Mouse (Mus musculus): ENCODE measurements around the gene Gm13757.
"Not testable (repeated sequence)": the region's sequence is repeated elsewhere in the genome, so short reads cannot be mapped to it uniquely, and the experiment has no call there.

Gene Gm13757

GRCm38 (mm10) chr2:88449031-88449430, at the start of gene Gm13757:
Gene Gm13757 (minus strand): TSS chr2:88449131.
- DNase-seq = no peak

- DNase-seq = no peak
These were observed 44.1 kb upstream of the Gm13757 start, which contains the start of gene Olfr1185-ps1 for GRCm38 (mm10) chr2:88493020-88493419. Gene Olfr1185-ps1 (plus strand): TSS chr2:88493320.

DNA sequence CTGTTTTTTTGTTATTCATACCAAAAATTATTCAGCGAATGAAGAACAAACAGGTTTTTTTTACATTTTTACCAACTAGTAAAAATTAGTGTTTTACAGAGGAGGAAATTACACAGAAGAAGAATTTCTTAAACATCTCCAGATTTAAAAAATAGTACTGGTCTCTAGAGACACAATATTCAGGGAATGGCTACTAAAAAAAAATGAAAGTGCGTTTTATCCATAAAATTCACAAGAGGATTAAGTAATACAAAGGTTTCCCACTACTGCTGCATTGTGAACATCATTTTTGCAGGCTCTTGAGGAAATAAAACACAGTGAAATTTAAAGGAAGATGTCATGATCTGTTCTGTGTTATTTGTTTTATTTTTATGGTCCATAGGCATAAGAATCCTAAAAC, 34.4 kb upstream of the Gm13757 start, which contains the start of gene Olfr1184:
Olfr1184 (plus strand) TSS at position 301 of the 400 bp plus-strand sequence.
- no peak for DNase-seq

- DNase-seq = not testable (repeated sequence)
These were observed 5.6 kb upstream of the Gm13757 start, which contains the start of gene Olfr1183 for GRCm38 (mm10) chr2:88454567-88454966. Gene Olfr1183 (plus strand): TSS chr2:88454867.

DNA sequence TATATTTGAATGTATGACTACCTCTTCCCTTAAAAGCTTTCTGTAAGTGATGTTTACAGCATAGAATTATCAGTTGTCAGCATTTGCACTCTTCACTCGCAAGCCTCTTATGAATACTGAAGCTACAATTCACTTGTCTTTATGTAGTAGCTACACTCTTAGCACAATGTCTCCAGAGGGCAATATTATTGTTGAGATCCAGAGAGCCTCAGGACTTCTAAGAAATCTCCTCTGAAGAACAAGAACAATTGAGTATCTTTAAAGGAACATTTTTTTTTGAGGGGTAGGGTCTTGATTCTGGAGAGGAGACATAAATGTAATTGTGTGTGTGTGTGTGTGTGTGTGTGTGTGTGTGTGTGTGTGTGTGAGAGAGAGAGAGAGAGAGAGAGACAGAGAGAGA, 22.9 kb downstream of the Gm13757 start, which contains the start of gene Olfr1181:
Olfr1181 (minus strand) TSS at position 101 of the 400 bp plus-strand sequence.
- DNase-seq = no peak

DNA sequence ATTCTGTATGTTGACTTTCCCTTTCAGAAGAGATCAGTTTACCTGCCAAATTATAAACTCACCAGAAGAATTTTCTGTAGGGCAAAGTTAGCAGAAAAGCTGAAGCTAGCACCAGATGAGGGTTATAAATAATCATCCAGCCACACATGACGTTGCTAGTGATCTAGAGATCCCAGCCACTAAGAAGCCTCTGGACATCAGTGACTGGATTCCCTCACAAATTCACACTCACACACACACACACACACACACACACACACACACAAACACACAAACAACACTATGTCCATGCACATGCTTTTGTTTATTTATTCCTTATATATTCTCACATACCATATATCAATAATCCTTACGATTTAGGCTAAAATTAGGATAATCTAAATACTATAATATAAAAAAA, 29.9 kb downstream of the Gm13757 start, which contains the start of gene Olfr1180:
Olfr1180 (minus strand) TSS at position 101 of the 400 bp plus-strand sequence.
- DNase-seq = no peak

DNA sequence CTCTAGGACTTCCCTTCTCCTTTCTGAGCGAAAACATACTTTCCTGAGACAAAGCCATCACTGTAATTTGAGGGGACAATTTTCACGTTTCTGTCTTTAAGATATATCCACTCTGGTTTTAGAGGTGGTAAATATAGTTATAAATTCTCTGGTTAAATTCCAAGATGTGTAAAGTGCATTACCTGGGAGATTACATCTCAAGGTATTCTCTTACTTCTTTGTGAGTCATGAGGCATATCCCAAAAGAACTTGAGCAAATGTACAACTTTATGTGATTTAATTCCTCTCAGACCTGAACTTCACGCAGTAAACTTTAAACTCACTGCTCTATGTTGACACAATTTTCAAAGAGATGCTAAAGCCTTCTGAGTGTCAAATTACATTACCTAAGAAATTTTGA, 42.6 kb downstream of the Gm13757 start, which contains the start of gene Olfr1179:
Olfr1179 (minus strand) TSS at position 101 of the 400 bp plus-strand sequence.
- DNase-seq = no peak

Data from kidney, adult 8-10 months (tissue).